Mouse (Mus musculus): ENCODE measurements around the gene Pik3ip1. TPM values are rescaled to one million over a fixed set of nuclear protein-coding genes. Genes with fewer than 3 reads are reported as not detected.

Gene Pik3ip1
- polyA plus RNA-seq (2014; fragmentation: Illumina TruSeq; extraction: RNeasy Lipid Tissue Mini Kit (QIAGEN cat#74804); ENCODE audit: low read depth, low replicate concordance), result 24.1 TPM

DNA sequence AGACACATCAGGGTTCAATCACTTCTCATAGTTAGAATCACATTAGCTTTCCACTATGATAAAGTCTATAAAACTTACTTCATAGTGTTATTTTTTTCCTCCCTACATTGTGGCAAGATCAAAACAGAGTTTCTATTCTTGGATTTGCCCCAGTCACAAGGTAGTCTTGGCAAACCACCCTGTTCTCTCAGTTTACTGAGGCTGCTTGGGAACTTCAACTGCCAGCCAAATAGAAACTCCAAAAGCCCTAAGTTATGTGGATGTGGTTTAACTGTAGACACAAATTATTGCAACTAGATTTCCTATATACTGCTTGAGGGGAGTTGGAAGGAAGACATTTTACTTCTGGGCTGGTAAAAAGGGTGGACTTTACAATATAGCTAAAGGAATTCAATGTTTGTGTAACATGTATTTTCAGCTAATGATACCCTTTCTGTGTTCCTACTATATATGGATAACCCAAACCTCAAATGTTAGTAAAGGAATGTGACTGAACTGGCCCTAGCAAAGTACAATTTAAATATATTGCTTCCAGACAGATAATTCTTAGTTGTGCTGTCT lies at the start of gene Pik3ip1:
TSS of gene Pik3ip1 (plus strand) at position 511 of the 561 bp plus-strand sequence.

DNA sequence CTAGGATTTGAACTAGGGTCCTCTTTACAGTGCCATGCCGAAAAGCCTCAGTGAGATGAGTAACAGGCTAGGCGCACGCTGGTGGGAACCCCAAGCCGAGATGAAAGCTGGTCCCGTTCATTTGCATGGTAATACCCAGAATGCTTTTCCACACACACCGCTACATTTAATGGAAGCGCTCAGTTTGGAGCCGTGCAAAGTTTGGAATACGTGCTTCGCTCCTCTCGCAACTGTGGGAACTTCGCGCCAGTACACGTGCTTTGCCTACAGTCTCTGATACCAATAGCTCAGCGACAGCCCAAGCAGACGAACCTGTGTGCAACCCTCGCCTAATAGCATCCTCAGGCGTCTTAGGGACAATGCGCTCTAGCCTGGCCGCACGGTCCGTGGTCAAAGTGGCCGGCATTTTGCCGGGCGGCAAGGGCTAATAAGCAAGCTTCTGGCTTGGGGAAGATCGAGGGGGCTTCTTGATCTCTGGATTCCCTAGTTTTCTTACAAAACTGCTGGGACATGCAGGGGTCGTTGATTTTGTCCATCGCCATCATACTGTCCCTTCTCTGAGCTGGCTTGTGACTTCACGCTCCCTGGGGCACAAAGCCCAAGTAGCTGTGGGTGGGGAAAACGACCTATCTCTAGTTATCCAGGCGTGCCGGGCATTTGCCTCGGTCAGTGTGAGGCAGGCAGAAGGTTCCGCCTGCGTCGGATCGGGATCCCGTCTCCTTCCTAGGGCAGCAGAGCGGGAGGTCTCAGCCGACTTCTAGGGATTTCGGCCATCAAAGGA lies 41.5 kb upstream of the Pik3ip1 start, which contains the start of gene Patz1:
TSS of gene Patz1 (plus strand) at position 354 of the 781 bp plus-strand sequence.

Other genes starting within 250 kb of the Pik3ip1 start
- gene Sfi1, start 136.9 kb upstream of the Pik3ip1 start, polyA plus RNA-seq (2014; fragmentation: Illumina TruSeq; extraction: RNeasy Lipid Tissue Mini Kit (QIAGEN cat#74804); ENCODE audit: low read depth, low replicate concordance), result 9.2 TPM
- gene Eif4enif1, start 128.0 kb upstream of the Pik3ip1 start, polyA plus RNA-seq (2014; fragmentation: Illumina TruSeq; extraction: RNeasy Lipid Tissue Mini Kit (QIAGEN cat#74804); ENCODE audit: low read depth, low replicate concordance), result 89.4 TPM
- 305 TPM for gene Drg1, start 64.0 kb upstream of the Pik3ip1 start, polyA plus RNA-seq (2014; fragmentation: Illumina TruSeq; extraction: RNeasy Lipid Tissue Mini Kit (QIAGEN cat#74804); ENCODE audit: low read depth, low replicate concordance)
- gene Patz1, start 41.5 kb upstream of the Pik3ip1 start, polyA plus RNA-seq (2014; fragmentation: Illumina TruSeq; extraction: RNeasy Lipid Tissue Mini Kit (QIAGEN cat#74804); ENCODE audit: low read depth, low replicate concordance), result 3.3 TPM
- 5.1 TPM for gene Limk2, start 78.8 kb downstream of the Pik3ip1 start, polyA plus RNA-seq (2014; fragmentation: Illumina TruSeq; extraction: RNeasy Lipid Tissue Mini Kit (QIAGEN cat#74804); ENCODE audit: low read depth, low replicate concordance)
- 26.3 TPM for gene Rnf185, start 122.0 kb downstream of the Pik3ip1 start, polyA plus RNA-seq (2014; fragmentation: Illumina TruSeq; extraction: RNeasy Lipid Tissue Mini Kit (QIAGEN cat#74804); ENCODE audit: low read depth, low replicate concordance)
- gene Pla2g3, start 157.9 kb downstream of the Pik3ip1 start, polyA plus RNA-seq (2014; fragmentation: Illumina TruSeq; extraction: RNeasy Lipid Tissue Mini Kit (QIAGEN cat#74804); ENCODE audit: low read depth, low replicate concordance), result 0.92 TPM
- not detected for gene Inpp5j, start 174.4 kb downstream of the Pik3ip1 start, polyA plus RNA-seq (2014; fragmentation: Illumina TruSeq; extraction: RNeasy Lipid Tissue Mini Kit (QIAGEN cat#74804); ENCODE audit: low read depth, low replicate concordance)
- 0.49 TPM for gene Selenom, start 184.3 kb downstream of the Pik3ip1 start, polyA plus RNA-seq (2014; fragmentation: Illumina TruSeq; extraction: RNeasy Lipid Tissue Mini Kit (QIAGEN cat#74804); ENCODE audit: low read depth, low replicate concordance)
- gene Smtn, start 210.2 kb downstream of the Pik3ip1 start, polyA plus RNA-seq (2014; fragmentation: Illumina TruSeq; extraction: RNeasy Lipid Tissue Mini Kit (QIAGEN cat#74804); ENCODE audit: low read depth, low replicate concordance), result 0.07 TPM

All from testis, adult 10 weeks (tissue).